Mouse (Mus musculus): ENCODE measurements at regions not wholly inside any gene's neighbourhood (a gene's known extent, or its start where the extent isn't known, plus 50 kb on each side); places are given as distances from the start of the nearest gene placed in this dataset.

DNA sequence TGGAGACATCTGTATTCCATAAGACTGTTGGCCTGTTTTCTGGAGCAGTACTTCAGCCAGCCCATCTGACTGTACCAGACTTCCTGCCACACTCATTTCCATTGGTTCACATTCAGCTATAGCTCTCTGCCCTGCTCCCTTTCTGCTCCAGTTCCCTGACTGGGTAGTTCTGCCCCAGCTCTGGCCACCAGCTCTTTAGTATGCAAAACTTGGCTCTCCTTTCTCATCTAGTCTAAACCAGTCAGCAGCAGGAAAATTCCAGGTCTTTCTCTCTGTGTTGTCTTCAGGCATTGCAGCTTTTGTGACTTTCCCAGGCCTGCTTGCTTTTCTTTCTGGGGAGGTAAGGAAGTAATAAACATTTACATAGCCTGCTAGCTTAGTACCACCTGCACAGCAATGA is 363.5 kb upstream of the Agtr1b start:
- TF ChIP-seq CTCF (conservative IDR thresholded peaks at IDR 0.05; ENCODE audit: insufficient read depth, insufficient read length, low read depth, low read length) (no peak), POLR2A (IDR thresholded peaks at IDR 0.05; ENCODE audit: low read depth, low read length) (no peak)

Data from kidney, adult 2 months (tissue).